Mouse (Mus musculus): ENCODE data around the gene Inhbc.

The Inhbc gene

GRCm38 (mm10) chr10:127352187-127352586 is 18.0 kb downstream of the Inhbc start:
- in situ Hi-C loops (cut with MboI, MseI), result loop anchor here in 1 of 2 experiments (5.0 kb wide), 1 partner anchor 65 kb away; no protein-coding TSS in a partner anchor

DNA sequence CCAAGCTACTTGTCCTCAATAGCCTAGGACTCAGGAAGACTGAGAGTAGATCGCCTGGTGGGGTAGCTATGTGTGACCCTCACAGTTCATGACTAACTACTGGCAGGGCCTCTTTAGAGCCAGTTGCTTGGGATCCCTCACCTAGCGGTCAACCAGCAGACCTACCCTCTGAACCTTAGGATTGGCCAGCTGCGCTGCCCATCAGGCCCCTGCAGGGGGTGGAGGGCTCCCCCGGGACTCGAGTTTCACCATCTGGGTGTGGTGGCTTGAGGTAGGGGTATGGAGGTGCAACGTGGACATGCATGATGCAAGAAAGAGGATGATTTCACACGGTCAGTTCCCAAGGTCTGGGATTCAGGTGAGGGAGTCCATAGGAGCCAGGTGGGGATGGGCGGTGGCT is 18.5 kb downstream of the Inhbc start:
- in situ Hi-C loops (cut with MboI, MseI), result loop anchor here in 1 of 2 experiments (5.0 kb wide), 1 partner anchor 66 kb away; no protein-coding TSS in a partner anchor

DNA sequence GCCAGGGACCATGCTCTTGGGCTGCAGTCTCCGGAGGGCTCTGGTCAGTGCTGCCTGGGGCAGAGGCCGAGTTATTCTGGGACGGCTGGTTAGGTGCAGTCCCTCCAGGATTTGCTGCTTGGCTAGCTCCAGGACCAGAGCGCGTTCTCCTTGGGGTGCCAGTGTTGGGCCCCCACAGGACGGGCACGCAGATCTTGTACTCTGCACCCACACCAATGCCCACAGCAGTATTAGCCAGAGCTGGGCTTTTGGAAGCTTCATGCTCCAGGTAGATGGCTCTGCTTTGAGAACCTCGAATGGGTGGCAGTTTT is 19.0 kb downstream of the Inhbc start:
- in situ Hi-C loops (cut with MboI, MseI), result loop anchor here in 1 of 2 experiments (5.0 kb wide), 1 partner anchor 66 kb away; no protein-coding TSS in a partner anchor

DNA sequence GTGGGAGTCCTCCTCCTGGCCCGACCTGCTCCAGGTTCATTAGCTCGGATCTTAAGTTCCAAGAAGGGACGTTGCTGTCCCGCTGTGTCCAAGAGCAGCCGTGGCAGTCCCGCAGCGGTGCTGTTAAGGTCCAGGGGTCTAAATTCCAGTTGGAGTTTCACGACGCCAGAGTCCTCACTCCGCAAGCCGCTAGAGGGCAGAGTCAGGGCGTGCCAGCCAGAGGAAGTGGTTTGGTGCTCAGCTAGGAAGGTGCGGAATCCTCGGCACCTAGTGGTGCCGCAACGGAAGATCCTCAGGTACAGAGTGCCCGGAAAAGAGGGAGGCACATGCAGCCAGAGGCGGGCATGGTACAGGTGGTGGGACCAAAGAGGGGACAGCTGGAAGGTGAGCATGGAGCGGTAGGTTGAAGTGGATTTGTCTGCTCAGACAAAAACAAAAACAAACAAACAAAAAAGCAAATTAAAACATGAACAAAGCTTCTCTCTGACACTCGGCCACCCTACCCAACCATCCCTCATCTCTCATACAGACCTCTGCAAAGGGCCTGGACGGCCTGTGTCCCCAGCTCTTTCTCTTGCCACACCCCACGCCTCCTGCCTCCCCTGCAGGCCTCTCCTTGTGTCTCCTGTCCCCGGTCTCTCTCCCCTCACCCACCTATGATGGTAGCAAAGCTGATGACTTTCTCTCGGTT is 19.5 kb downstream of the Inhbc start:
- in situ Hi-C loops (cut with MboI, MseI), result loop anchor here in 1 of 2 experiments (5.0 kb wide), 1 partner anchor 67 kb away; no protein-coding TSS in a partner anchor

DNA sequence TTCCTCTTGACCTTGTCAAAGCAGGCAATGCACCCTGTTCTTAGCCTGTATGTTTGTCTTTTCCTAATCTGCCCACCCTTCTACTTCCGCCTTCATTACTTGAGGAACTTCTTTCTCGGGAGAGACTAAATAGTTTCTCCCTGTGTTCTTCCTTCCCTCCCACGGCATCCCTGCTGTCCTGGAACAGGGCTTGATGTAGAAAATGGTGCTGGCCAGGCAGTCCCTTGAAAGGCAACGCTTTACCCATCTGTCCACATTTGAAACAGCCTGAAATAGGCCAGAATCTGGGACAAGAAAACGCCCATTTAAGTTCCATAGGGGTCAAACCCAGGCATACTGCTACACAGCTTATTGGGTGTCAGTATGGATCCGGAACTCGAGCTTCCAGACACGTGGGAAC is 20.4 kb downstream of the Inhbc start:
- in situ Hi-C loops (cut with MboI, MseI), result loop anchor here in 1 of 2 experiments (5.0 kb wide), 1 partner anchor 67 kb away; no protein-coding TSS in a partner anchor

GRCm38 (mm10) chr10:127348957-127349356 is 21.3 kb downstream of the Inhbc start:
- in situ Hi-C loops (cut with MboI, MseI), result no loop called here

- in situ Hi-C loops (cut with MboI, MseI), result no loop called here
Measured at GRCm38 (mm10) chr10:127346173-127346572, 24.1 kb downstream of the Inhbc start.

DNA sequence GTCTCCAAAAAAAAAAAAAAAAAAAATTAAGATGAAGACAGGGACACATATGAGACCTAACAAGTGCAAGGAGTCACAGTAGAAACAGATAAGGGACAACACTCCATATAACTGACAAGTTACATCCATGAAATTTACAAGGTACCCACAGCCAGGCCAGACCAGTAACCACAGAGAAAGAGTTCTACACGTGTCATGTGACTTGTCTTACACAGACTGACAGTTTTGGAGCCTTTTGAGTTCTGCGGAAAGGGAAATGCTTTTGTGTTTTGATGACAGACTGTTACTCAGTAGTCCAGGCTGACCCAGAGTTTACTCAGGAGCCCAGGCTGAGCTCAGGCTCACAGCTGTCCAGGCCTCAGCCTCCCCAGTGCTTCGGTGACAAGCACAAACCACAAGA is 27.2 kb downstream of the Inhbc start:
- in situ Hi-C loops (cut with MboI, MseI), result no loop called here

DNA sequence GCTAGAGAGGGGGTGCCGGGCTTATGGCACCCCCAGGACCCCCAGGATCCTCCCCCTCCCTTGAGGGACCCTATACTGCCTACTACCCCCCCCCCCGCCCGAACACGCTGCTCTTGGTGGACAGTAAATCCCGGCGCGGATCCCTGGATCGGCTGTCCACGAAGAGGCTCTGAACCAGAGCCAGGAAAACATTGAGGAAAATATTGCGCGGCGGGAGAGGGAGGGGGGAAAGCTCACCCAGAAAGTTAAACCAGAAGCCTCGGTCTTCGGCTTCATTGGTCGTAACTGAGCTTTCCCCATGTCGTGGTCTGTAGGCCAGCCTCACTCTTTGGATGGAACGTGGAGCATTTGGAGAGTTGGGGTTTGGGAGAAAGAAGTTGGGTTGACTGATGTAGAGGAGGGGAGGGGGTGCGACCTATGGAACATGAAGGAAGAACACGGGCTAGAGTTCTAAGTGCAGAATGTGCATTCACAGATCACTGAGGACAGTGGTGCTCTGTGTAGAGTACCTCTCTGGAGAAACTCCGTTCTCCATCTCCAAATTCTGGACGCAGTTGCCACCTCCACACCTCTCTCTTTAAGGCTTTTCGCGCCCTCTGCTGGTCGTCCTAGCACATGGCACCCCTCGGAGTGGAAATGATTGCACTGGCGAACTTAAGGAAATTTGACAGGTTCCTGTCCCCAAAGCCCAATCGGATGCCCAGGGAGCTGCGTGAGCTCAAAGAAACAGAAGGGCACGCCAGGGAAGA is 28.2 kb downstream of the Inhbc start, which contains the start of gene Gli1:
Gli1 (minus strand) TSS at position 84 of the 749 bp plus-strand sequence.
- in situ Hi-C loops (cut with MboI, MseI), result no loop called here

GRCm38 (mm10) chr10:127341360-127341690 is 28.9 kb downstream of the Inhbc start:
- in situ Hi-C loops (cut with MboI, MseI), result no loop called here

- in situ Hi-C loops (cut with MboI, MseI), result no loop called here
Measured at GRCm38 (mm10) chr10:127340577-127341359, 29.5 kb downstream of the Inhbc start.

DNA sequence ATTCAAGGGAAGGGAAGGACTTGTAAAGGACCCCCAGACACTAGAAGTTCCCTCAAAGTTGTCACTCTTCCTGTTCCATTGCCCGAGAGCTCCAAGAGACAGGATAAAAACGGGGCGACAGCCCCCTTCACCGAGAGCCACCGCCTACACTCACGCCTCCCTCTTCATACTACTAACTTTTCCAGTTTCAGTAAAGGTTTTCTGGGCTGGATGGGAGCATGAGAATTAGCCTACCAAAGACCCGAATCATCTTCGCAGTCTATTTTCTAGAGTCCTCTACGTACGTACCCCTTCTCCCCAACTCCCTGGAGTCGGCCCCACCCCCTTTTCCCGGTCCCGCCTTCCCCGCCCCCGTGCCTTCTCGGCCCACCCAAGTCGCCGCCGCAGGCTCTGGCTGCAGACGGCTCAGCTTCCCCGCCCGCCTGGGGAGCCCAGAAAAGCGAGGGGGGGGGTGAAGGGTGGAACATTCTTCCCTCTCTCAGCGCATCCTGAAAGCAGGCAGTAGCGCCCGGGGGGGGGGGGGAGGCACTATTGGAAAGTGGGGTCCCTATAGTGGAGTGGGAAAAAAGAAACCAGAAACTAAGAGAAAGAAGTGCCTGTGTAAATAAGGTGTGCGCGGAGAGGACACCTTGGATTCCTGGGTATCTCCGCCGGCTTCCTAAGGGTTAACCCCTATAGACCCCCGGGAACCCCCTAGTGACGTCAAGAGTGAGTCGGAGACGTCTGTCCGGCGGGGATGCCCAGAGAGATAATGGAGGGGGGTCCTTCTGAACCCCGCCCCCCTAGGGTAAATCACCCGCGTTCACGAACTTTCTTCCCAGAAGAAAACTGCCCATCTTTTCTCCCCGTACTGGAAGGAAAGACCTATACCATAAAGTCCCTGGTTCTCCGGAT is 30.3 kb downstream of the Inhbc start:
- in situ Hi-C loops (cut with MboI, MseI), result loop anchor here in 1 of 2 experiments (10.0 kb wide), 1 partner anchor 155 kb away; the partner anchor contains the start of gene Slc26a10

- in situ Hi-C loops (cut with MboI, MseI), result loop anchor here in 1 of 2 experiments (10.0 kb wide), 1 partner anchor 154 kb away; the partner anchor contains the start of gene Slc26a10
Measured at GRCm38 (mm10) chr10:127338930-127339682, 31.1 kb downstream of the Inhbc start.

DNA sequence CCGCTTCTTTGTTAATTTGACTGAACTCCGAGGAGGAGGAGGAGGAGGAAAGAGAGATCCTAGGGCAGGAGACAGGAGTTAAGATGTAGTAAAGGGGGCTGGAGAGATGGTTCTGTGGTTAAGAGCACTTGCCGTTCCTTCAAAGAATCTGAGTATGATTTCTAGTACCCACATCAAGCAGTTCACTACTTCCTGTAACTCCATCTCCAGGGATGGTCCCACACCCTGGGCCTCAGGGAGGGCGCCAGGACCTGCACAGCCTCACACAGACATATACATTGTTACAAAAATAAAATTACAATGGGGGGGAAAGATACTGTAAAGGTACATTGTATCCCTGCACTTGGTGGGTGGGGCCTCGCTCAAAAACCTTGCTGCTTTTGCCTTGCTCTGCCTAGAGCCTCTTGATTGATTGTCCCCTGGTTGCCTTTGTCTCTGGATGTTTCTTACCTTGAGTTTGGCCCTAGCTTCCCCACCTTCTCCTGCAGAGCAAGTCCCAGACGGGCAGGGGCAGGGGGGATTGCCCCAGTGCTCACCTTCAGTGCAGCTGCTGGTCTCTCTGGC is 32.6 kb downstream of the Inhbc start:
- in situ Hi-C loops (cut with MboI, MseI), result loop anchor here in 1 of 2 experiments (10.0 kb wide), 1 partner anchor 153 kb away; the partner anchor contains the start of gene Slc26a10

GRCm38 (mm10) chr10:127336952-127337351 is 33.3 kb downstream of the Inhbc start:
- in situ Hi-C loops (cut with MboI, MseI), result loop anchor here in 1 of 2 experiments (10.0 kb wide), 1 partner anchor 152 kb away; the partner anchor contains the start of gene Slc26a10

DNA sequence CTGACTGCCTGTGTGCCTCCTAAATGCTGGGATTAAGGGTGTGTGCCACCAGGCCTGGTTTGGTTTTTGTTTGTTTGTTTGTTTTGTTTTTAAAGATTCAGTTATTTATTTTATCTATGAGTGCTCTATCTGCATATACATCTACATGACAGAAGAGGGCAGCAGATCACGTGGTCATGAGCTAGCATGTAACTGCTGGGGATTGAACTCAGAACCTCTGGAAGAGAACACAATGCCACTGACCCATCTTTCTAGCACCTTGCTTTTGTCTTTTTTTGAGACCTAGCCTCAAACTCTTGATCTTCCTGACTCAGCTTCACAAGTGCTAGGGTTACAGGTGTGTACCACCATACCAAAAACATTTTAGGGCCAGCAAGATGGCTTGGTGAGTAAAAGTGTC is 35.0 kb downstream of the Inhbc start:
- in situ Hi-C loops (cut with MboI, MseI), result loop anchor here in 1 of 2 experiments (10.0 kb wide), 1 partner anchor 150 kb away; the partner anchor contains the start of gene Slc26a10

- in situ Hi-C loops (cut with MboI, MseI), result loop anchor here (5.0 to 10.0 kb wide), 2 partner anchors 146 to 148 kb away; partner anchors contain the start of gene Slc26a10 (in 1 of the 2)
Measured at GRCm38 (mm10) chr10:127333152-127333551, 37.1 kb downstream of the Inhbc start.

- in situ Hi-C loops (cut with MboI, MseI), result loop anchor here (5.0 to 10.0 kb wide), 2 partner anchors 145 to 148 kb away; partner anchors contain the start of gene Slc26a10 (in 1 of the 2)
Measured at GRCm38 (mm10) chr10:127332211-127332874, 37.9 kb downstream of the Inhbc start.
